Mouse (Mus musculus) right cerebral cortex, postnatal 25 days (tissue): ENCODE results near the gene Ift46.
A peak's percentile ranks its signal among the peaks of the same experiment; 100 is the strongest.
"Not testable (repeated sequence)": the region's sequence is repeated elsewhere in the genome, so short reads cannot be mapped to it uniquely, and the experiment has no call there.

Experiments
- DNase-seq: peaks from one replicate; pipeline ENCODE4 v3.0.0; 2022

The Ift46 gene

DNA sequence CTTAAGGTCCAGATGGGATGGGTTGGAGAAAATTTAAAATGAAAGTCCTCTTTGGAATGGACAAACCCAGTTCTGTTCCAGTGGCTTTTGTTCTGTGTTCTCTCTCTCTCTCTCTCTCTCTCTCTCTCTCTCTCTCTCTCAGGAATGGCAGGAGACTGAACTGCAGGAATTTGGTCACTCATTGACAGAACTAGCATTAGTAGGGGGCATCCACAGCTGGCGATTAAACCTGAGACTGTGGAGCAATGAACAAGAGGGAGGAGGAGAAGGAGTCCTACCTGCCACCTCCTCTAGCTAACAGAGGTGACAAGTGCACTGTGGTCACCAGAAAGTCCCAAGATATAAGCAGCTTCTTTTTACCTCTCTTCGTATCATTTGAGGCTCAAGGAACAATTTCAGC, 31.4 kb upstream of the Ift46 start:
- no peak for DNase-seq

DNA sequence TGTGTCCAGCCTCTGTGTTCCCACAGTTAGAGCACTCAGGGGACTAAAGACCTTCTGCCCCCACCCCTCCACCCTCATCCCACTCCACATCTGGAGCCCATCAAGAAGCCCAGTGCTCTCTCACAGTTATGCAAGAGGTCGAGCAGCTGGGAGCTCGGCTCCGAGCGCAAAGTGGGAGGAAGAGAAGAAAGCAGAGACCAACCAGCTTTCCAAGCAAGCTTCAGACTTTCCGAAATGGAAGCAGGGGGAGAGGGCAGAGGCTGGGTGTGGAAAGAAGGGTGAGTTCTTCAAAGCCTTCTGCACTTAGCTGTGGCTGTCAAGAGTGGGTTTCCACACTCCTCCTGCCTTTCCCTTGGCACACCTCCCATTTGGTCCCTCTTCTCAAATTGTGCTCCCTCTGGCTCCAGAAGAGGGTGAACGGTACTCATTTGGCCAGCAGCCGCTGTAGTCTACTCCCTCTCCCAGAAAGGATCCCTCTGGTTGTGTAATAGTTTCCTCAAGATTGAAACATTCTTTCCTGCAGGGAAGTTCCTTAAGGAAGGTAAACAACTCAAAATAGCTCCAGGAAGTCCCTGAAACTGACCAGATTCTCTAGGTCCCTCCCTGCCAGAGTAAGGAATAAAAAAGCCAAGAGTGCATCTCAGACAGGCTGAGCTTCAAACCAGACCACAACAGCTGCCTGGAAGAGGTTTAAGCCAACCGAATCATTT, 30.3 kb upstream of the Ift46 start:
- no peak for DNase-seq

DNA sequence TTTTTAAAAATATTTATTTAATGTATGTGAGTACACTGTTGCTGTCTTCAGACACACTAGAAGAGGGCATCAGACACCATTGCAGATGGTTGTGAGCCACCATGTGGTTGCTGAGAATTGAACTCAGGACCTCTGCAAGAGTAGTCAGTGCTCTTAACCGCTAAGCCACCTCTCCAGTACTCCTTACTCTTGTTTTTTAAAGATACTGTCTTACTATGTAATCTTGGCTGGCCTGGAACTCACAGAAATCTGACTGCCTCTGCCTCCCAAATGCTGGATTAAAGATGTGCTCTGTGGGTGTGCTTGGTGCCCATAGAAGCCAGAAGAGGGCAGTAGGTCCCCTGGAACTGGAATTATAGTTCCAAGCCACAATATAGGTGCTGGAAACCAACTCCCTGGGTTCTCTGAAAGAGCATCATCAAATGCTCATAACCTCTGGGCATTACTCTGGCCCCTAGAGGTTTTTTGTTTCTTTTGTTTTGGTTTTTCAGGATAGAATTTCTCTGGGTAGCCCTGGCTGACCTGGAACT, 27.0 kb upstream of the Ift46 start:
- DNase-seq, result no peak

DNA sequence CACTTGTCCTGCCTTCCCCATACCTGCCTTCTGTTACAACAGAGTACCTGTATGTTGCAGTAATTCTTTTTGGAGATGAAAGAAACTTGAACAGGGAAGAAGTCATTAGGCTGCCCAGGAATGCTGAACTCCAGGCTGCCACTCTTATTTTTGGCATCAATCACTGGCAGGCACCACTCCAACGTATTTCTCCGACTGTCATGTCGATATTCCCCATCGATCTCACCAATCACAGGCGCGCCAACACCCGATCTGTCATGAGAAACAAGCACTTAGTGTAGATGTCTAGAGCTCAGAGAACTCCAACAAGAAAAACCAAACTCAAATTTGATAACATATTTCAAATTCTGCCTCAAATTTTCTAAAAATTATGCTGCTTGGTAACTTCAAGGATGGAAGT, 22.3 kb upstream of the Ift46 start:
- no peak for DNase-seq

DNA sequence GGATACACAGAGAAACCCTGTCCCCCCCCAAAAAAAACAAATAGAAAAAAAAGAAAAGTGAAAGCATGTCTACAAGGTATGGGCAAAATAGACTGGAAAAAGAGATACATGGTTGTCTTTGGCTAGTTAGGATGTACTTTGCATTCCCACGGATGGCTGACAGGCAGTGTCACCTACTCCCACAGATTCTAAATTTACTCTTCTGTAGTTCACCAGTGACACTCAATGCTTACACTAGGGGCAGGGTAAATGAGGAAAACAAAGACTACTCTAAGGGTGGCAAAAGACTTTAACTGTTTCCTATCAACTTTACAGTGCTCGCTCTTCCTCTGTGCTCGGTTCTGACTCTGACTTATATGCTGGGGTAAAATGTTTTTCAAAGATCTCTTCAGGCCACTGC, 21.0 kb upstream of the Ift46 start:
- no peak for DNase-seq

DNA sequence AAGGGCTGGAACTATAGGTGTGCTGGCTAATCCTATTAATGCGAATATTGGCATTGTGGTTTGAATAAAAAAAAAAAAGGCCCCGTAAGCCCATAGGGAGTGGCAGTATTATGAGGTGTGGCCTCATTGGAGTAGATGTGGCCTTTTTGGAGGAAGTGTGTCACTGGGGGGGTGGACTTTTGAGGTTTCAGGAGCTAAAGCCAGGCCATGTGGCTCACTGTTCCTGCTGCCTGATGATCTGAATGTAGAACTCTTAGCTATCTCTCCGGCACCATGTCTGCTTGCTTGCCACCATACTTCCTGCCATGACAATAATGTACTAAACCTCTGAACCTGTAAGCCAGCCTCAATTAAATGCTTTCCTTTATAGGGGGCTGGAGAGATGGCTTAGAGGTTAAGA, 20.4 kb upstream of the Ift46 start:
- DNase-seq, result no peak

DNA sequence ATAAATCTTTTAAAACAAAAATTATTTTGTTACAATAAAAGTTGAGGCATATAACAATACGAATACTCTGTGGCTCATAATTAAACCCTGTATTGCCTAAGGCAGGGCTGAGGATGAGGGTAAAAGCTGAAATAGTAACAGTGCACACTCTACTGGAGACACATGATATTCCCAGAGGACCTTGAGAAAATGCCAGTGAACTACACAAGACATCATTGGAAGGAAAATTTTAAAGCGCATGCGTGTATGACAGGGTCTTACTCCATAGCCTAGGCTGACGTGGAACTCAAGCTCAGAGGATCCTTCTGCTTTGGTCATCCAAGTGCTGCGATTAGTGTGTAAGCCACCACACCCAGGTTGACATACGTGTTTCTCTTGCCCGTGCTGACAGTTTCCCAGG, 19.2 kb upstream of the Ift46 start:
- no peak for DNase-seq

DNA sequence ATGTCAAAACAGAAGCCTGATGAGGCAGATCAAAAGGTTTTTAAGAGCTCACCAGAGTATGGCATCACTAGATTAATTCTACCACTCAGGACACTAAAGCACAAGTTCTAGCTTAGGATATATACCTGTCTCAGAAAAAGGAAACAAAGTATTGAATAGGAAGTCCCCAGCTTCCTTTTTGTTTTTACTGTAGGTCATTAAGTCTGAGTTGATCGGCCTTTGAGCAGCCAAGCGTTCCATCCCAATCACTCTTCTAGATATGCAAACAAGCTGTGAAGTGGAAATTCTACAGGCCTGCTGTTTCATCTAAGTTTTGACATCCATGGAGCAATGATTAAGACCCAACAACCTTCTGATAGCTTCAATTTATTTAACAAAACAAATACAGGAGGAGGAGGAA, 6.8 kb upstream of the Ift46 start:
- no peak for DNase-seq

DNA sequence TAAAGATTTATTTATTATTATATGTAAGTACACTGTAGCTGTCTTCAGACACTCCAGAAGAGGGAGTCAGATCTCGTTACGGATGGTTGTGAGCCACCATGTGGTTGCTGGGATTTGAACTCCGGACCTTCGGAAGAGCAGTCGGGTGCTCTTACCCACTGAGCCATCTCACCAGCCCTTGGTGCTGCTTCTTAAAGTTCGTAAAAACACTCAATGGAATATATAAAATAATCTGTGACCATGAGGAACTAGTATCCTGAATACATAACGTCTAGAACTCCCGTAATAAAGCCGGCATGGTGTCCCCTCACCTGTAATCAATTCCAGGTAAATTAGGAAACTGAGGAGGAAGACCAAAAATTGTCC, 304 bp downstream of the Ift46 start:
- DNase-seq, result not testable (repeated sequence)

DNA sequence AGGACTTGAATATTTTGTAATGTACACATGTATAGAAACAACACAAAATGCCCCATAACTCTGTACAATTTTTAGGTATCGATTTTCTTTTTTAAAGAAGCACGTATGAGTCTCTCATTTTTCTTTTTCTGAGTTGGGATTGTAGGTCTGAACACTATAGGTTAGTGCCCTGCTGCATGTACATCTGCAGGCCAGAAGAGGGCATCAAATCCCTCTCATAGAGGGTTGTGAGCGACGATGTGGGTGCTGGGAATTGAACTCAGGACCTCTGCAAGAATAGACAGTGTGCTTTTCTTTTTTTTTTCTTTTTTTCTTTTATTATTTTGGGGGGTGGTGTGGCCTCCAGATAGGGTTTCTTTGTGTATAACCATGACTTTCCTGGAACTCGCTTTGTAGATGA, 3.7 kb downstream of the Ift46 start:
- DNase-seq, result no peak

DNA sequence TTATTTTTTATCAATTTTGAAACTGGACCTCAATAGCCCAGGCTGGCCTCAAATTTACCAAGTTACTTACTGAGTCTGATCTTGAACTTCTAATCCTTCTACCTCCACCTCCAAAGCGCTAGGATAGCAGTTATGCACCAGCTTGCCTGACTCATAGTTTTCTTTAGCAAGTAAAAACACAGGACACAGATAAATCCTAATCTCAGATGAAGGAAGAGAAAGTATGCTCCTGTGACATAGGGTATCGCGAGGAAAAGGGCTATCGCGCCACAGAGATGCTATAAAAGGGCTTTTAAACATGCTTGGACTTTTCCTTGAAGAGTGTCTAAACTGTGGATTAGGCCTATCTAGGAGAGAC, 4.7 kb downstream of the Ift46 start:
- DNase-seq, result no peak

DNA sequence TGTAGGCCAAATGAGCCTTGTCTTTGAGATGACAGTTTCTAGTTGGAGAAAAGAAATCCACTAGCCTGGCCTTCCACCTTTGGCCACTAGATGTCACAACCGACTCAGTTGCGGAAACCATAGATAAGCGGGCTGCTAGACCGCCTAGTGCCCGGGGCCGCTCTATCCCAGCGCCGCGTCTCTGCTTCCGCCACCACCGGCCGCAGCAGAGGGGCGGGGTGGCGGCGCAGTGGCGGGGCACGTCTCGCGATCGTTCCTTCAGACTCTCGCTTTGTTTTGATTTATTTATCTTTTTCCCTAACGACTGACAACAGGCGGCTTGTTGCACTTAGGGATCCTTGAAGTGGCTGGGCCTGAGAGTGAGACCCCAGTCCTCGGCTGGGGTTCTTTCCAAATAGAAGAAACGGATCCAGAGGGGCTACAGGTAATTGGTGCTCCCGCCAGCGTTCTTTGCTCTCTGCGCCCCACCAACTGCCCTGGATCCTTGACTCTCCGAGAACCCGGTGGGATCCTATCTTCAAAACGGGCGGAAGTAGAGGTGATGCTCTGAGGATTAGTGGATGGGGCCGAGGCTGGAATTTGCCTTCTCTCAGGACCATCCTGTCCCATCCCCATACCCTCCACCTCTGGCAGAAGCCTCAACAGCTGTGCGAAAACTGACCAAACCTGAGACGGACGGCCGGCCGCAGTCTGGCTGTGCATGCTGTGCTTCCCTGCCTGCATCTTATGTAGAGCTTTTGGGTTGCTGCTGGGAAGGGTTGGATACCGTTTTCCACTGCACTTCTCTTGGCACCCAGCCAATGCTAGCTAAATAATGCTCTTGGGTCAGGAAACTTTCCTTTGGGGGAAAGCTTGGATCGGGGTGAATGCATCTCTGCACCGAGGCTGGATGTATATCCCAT, 5.3 kb downstream of the Ift46 start:
- DNase-seq, result peak; percentile 90

DNA sequence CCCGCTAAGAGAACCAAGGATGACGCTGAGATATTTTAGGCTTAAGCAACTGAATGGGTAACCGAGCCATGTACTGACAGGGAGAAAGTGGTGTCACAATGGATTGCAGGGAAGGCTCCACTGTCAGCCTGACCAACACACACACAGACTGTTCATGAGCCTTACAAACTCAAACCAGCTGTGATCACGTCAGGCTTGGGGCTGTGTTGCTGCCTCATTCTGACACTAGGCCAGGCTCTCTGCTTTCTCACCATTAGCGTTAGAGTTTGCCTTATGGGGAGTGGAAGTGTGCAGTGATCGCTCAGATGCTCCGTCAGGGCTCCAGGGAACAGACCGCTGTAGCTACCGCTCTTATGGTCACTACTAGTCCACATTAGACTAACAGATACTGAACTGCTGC, 25.1 kb downstream of the Ift46 start:
- DNase-seq, result no peak

DNA sequence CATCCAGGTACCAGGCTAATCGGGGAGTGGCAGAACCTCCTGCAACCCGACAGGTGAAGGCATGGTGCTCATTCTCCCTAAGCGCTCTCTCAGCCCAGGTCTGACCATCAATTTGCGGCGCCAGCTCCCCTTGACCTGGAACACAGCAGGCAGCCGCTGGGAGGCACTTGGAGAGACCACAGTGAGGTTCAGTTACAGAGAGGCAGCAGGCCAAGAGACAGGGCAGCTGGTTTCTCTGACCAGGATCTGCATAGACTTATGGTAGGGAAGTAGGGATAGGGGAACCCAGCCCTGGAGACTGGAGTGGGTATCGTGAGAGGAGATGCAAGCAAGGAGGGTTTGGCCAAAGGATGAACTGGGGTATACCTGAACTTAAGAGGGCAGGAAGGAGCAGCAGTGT, 30.6 kb downstream of the Ift46 start:
- DNase-seq, result no peak

DNA sequence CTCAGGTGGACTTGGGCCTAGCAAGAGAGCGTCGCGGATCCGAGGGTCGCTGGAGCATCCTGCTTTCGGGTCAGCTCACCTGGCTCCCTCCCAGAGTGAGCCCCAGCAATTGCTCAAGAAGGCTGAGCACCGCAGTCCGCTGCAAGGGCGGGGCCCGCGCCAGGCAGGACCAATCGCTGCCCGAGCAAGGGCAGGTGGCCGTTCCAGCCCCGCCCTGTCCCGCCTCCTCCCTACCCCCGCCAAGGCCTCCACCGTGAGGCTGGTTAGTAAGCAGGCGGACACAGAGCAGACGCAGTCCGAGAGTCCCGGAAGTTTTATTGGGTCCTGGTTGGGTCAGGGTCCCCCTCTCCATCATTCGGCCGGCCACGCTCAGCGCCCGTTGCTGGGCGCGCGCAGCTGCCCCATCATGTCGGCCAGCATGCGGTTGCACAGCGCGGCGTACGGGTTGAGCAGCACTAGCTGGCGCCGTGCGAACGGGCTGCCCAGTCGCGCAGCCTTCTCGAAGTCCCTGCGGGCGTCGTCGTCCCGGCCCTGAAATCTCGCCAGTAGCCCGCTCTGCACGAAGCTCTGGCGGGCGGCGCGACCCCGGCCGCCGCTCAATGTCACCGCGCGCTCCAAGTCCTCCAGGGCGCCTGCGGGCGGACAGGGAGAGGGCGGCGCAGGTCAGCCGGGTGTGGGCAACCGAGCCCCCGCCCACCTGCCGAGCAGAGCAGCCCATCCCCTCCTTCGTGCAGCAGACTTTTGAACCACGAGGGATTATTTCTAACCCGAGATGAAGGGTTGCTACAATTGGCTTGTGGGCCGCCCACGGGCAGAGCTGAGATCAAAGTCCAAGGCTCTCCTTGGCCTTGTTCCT, 31.6 kb downstream of the Ift46 start, which contains the start of gene Tmem25:
TSS of gene Tmem25 (minus strand) at position 206 of the 856 bp plus-strand sequence.
- DNase-seq, result peak; percentile 93

DNA sequence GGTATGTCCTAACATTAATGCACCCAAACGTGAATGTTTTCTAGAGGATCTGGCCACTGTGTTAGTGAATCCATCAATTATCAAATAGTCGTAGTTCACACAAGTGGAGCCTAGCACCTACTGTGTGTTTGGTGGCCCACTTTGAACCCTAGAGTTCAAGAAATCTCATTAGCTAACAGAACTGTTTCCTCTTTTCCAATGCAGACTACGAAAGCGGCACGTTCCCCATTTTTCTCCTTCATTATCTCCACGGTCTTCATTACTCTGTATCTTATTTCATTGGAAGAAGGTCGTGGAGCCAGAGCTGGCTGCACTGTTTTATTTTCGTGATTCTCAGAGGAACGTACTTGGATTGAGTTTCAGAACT, 32.2 kb downstream of the Ift46 start:
- DNase-seq, result no peak

DNA sequence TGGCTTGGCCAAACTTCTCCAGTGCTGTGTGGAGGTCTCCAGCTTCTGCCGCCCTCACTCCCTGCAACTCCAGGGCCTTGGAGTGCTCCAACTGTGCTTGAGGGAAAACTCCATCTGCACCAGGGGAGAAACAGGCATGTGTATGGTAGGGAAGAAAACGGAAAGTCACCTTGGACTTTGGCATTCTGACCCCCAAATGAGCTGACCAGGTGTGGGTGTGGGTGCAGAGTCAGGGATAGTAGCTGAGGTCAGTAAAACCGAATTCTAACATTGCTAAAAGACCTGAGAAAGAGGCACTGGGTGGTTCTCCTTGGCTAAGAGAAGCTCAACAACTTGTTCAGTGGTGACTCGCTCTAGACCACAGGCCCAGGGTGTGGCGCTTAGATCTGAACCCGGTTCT, 34.0 kb downstream of the Ift46 start:
- no peak for DNase-seq

DNA sequence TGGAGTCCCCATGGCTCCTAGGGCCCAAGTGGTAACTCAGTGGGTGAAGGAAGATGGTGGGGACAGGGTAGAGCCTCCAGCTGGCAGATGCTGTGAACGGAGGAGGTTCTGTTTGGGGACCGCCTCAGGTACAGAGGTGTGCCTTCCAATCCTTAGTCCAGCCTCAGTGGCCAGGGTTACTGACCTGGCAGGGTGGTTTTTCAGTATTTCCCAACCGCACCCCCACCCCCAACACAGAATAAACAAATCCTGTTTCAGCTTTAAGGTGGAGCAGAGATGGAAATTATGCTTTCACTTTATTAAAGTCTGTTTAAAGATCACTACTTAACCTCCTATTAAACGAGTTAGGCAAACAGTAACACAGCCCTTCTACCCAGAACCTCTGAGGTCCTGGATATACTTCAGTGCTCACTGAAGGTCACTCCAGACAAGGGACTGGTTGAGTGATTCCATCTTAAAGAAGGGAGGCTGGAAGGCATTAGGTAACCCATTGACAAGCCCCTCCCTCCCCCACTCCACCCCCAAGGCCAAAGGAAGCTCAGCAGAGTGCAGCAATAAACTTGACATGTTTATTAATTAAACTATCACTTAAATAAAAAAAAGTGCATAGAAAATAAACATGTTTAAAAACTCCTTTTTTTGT, 35.2 kb downstream of the Ift46 start, which contains the start of gene Ttc36:
TSS of gene Ttc36 (minus strand) at position 265 of the 643 bp plus-strand sequence.
- no peak for DNase-seq

DNA sequence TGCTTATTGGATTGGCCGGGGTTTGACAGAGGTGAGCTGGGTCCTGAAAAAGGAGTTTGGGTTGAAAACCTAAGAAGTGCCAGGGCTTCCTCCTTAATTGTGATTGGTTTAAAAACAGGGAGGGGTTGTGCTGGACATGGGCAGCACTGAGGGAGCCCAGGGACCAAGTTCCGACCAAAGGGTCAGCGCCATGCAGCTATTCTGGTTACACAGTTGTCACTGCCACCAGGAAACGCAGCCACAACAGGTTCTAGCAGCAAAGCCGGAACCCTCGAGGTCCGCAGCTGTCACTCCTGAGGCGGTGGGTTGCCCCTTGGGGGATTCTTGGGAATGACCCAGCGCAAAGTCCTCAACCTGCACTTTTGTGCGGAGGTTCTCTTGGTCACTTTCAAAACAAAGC, 37.0 kb downstream of the Ift46 start:
- DNase-seq, result no peak

DNA sequence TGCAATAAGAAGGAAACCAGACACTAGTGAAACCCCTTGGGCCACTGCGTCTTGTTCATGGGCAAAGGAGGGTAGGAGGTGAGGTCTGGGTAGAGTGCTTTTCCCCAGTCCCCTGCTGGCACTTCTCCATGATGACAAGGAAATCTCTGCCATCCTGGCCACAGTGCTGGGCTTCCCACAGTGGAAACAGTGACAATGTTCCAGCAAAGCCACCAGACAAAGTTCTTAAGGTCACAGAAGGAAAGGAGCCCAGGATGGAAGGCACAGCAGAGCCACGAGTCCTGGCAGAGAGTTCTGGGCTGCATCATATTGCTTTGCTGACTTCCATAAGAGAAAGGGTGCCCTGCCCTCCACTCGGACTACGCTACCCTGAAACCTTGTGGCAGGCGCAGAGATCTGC, 37.8 kb downstream of the Ift46 start:
- no peak for DNase-seq

DNA sequence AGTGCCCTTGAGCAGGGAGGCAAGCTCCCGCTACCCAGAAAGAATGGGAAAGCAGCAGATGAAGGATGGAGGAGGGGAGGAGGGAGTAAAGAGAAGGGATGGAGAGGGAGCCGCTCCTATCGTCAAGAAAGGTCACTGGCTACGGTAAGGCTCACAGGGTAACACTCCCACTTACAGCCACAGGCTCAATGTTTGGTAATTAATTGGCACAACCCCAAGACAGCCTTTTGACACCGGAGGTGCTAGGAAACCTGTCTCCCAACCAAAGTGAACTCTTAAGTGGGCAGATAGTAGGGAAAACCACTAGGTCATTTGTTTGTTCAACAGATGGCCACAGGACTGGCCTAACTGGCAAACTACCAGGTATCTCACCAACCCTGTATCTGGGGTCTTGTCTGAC, 39.4 kb downstream of the Ift46 start:
- no peak for DNase-seq

DNA sequence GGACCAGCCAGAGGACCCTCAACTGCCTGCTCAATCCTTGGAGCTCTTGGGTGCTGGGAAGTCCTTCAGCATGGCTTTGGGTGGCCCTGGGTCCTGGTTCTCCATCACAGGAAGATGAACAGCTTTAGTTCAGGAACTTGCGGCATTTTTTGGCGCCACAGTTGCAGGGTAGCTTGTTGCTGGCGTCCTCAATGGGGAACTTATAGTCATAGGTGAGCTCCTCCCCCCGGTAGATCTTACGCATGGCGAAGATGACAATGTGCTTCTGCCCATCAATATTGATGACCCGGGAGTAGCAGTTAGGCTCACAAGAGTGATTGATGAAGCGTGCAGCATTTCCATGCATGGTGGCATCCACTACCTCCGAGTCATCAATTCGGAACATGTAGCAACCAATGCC, 40.1 kb downstream of the Ift46 start:
- DNase-seq, result no peak

DNA sequence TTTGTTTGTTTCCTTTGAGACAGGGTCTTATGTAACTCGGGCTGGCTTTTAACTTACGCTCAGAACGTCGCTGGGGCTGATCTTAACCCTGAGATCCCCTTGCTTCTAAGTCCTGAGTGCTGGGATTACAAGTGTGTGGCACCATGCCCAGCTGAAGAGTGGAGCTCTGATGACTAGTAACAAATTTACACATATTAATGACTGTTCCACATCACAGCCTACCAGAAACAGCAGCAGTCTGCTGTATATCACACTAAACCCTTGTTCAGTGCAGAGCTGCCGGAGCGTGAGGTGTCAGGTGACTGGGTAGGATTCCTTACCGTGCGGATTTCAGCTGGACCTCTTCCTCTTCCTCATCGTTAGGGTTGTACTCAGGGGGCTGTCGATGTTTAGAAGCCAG, 42.6 kb downstream of the Ift46 start:
- no peak for DNase-seq
